Mouse (Mus musculus): ENCODE measurements around the gene Ets2.
"Not testable (repeated sequence)": the region's sequence is repeated elsewhere in the genome, so short reads cannot be mapped to it uniquely, and the experiment has no call there.

DNA sequence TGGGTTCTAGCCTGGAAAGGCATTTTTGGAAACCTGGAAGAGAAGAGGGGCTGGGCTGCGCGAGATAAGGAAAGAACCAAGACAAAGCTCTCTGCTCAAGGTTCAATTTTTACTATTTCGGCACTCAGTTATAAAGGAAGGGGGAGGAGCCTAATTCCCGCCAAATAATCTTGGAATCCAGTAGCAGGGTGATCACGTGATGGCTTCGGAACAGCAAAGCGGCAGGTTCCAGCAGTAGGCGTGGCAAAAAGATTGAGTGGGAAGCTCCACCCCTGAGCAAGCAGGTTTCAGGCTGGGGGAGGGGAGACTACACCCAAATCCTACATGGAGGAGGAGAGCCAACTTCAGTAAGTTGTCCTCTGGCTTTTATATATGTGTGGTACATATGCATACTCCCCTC lies 62.2 kb downstream of the Ets2 start:
- not testable (repeated sequence) for TF ChIP-seq CTCF, POLR2A (IDR thresholded peaks at IDR 0.05; ENCODE audit: insufficient read depth, low read depth, low read length)
